Mouse (Mus musculus): ENCODE results near the gene Cobl. TPM values are rescaled to one million over a fixed set of nuclear protein-coding genes. Genes with fewer than 3 reads are reported as not detected.

Cobl gene
- polyA plus RNA-seq, 1 experiment from 2014 or later, result 16.1 TPM

DNA sequence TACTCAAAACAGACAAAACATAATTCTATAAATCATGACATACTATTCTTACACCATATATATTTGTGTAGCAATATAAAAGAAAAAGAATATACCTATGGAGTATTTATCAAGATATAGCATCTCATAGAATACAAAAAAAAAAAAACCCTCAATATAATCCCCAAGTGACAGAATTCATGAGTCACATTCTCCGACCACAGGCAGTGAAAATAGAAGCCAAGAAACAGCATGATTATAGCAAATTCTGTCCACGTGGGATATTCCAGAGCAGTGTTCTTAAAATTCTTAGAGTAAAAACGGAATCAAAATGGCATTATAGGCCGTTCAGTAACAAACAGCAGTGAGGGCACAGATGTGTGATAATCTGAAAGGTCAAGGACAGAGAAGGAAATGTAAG, 271.4 kb downstream of the Cobl start:
- Histone ChIP-seq H3K4me1 (no peaks in the 10 kb centered on the region), H3K9me3 (no peaks in the 10 kb centered on the region), H3K4me2 (no peak overlapping the region), H3K36me3 (replicated peaks) (no peaks in the 10 kb centered on the region), H3K9ac (no peak overlapping the region), H3K4me3 (no peak overlapping the region), H3K27ac (no peak overlapping the region), H3K27me3 (replicated peaks) (no peaks in the 10 kb centered on the region)
- no peak for ATAC-seq (replicated peaks)
- WGBS, result 75% methylated on average over 4 of the region's 4 CpGs

DNA sequence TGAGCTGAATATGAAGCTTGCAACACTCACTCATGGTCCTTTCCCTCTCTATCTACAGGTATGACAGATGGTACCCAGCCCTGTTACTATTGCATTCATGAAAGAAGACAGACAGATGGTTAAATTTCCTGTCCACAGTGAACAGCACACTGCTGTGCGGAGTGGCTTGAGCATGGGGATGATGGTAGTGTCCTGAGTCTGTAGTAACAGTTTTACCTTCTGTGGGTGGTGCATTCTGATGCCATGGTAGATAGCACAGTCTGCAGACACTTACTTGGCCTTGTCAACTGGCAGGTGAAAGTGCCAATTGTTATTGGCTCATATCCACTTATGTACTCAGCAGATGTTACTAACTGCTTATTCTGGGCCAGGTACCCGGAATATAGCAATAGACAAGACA, 273.4 kb downstream of the Cobl start:
- Histone ChIP-seq H3K4me1 (no peaks in the 10 kb centered on the region), H3K9me3 (no peaks in the 10 kb centered on the region), H3K4me2 (no peak overlapping the region), H3K4me3 (no peak overlapping the region), H3K9ac (no peak overlapping the region), H3K27ac (no peak overlapping the region), H3K27me3 (replicated peaks) (no peaks in the 10 kb centered on the region), H3K36me3 (replicated peaks) (no peaks in the 10 kb centered on the region)
- no peak for ATAC-seq (replicated peaks)
- 86% methylated on average over 2 of the region's 2 CpGs for WGBS

DNA sequence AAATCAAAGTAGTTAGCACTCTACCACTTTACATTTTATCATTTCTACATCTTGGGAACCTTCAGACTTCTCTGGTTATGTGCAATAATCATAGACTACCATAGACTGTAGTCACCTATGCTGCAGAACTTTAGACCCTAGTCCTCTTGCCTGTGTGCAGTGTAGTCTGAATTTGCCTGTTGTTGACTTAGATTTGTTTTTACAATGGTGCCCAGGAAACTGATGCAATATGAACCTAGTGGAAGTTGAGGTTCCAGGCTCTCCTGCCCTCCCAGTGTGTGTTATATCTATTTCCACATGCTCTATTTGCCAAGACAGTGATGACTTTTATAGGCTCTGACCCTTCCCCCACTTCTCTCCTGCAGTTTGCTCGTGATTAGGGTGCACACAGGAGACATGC, 274.3 kb downstream of the Cobl start:
- 83% methylated on average over 1 of the region's 1 CpGs for WGBS
- no peaks in the 10 kb centered on the region for H3K27me3 ChIP-seq (replicated peaks)
- H3K4me3 ChIP-seq, result no peak overlapping the region
- H3K36me3 ChIP-seq (replicated peaks), result no peaks in the 10 kb centered on the region
- no peaks in the 10 kb centered on the region for H3K9me3 ChIP-seq
- no peak for ATAC-seq (replicated peaks)
- H3K4me1 ChIP-seq, result no peaks in the 10 kb centered on the region
- H3K27ac ChIP-seq, result no peak overlapping the region
- H3K4me2 ChIP-seq, result no peak overlapping the region
- H3K9ac ChIP-seq, result no peak overlapping the region

All from midbrain, embryonic 15.5 days (tissue).